Mouse (Mus musculus): ENCODE measurements around the gene Rab12. TPM values are rescaled to one million over a fixed set of nuclear protein-coding genes. Genes with fewer than 3 reads are reported as not detected.
A peak's percentile ranks its signal among the peaks of the same experiment; 100 is the strongest.
"Not testable (repeated sequence)": the region's sequence is repeated elsewhere in the genome, so short reads cannot be mapped to it uniquely, and the experiment has no call there.

Rab12 gene
- 100 to 1,000 TPM; 103 to 108 TPM for total RNA-seq (2021)

DNA sequence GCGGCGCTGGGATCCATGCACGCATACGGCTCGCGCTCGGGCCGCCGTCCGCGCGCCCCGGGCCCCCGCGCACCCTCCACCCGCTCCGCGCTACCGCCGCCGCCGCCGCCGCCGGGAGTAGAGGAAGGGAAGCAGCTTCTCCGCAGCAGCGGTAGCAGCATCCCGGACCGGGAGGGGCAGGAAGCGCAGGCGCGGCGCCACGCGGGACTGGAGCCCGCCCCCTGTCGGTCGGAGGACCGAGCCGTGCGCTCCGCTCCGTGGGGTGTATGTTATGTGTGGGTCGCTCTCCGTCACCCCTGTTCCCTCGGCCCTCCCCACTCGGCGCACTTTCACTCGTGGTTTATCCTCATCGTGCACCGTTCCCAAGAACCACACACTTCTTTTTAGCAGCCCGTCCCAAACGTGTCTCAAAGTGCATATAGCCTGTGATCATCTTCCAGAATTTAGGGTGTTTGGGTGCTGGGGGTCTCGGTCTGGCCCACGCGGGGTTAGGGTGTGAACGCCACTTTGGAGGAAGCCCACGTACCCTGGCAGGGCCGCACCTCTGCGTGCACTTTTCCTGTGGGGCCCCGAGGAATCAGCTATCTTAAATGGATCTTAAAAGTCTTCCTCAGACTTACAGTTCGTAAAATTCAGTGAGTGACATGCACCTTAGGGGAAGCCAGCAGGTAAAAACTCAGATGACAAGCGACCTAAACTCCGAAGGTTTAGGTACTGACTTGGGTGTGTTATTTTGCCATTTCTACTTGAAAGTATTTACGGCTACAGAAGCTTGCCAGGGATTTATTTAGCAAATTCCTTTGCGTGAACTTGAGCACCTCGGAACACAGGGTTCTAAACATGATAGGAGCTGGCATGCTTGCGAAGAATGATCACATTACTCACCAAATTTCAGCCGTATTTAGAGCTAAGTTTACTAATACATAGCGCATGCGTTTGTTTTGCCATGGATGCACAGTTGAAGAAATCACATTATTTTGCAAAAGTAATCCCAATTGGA is at the start of gene Rab12:
Gene Rab12, minus strand, starts transcription at position 176 of the 1,000 bp plus-strand sequence.
- peak; percentile 79 to 86 for DNase-seq

DNA sequence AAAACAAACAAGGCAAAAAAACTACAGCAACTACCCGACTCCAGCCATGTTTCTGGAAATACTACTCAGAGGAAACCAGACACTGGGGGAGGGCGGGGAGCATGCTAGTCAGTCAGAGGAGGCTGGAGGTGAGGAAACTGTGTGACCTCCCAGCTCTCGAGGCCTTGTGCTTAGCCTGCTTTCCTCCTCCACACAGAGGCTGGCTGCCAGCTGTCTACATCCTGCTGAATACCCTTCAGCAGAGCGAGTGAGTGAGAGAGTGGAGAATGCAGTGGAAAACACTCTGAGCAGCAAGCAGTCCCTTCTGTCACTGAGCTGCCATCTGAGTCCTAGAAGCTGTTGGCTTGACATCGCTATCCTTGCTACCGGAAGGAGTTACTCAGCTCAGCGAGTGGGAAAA is 44.7 kb upstream of the Rab12 start:
- DNase-seq, result peak; percentile 9 to 21

DNA sequence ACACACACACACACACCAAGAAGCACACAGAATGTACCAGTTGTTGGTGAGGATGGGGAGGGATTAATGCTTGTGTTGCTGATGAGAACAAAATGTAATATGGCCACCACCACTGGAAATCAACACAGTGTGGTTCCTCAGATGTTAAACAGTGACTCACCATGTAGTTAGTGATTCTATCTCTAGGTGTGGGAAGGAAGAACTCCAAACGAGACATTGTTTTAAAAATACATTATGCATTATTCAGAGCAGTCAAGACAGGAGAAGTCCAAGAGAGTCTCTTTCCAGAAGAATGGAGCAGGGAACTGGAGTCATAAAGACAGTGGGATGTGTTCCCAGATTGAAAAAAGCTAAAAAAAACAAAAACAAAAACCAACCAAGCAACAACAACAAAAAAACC is 44.0 kb upstream of the Rab12 start:
- DNase-seq, result no peak

DNA sequence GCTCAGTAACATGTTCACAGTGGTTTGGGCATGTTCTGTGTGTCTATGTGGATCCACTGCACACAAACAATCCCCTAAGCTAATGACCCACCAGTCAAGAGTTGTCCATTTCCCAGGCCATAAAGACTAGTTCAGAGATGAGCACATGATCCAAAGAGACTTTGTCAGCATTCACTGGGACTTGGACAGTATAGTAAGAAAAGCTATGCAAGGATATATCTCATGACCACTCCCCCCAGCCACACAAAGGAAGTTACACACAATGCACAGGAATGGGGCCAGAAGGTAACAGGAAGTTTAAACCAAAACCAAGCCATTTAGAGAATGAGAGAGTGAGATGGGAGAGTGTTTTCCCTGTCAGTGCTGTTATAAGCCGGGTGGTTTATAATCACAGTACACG is 41.9 kb upstream of the Rab12 start:
- DNase-seq, result no peak

DNA sequence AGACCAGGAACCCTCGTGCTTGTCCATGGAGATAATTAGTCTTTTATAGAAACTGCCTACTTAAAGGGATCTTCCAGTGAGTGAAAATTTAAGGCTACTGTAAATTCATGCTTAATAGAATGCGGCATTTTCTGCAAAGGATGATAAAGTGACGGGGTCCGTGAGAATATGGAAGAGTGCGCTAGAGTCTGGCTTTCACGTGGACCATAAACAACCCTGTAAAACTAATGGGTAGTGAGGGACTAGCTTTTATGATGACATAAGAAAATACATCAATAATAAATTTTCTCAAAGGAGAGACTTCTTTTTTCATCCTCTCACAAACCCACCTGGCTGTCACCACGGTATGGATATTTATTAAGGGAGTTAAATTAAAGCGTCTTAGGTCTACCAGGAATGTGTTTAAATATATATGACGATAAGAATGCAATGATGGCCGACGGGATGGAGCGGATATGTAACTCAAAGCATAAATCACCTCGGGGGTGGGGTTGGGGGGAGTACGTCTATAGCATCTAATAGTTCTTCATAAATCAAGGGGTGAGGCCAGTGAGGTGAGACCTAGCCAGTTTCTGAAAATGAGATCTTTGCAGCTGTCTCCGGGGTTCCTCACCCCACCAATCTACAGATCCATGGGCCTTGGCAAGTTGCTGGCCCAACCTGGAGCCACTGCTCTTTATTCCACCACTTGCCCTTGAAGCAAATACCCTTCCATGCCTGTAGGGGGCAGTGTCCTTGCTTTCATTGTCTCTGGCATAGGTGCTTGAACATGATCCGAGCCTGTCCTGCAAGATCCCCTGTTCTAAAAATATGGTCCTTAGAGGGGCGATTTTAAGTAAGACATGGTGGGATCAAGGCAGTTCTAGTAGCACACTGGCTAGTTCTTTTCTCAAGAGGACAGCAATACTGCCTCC is 39.1 kb upstream of the Rab12 start:
- DNase-seq, result no peak

DNA sequence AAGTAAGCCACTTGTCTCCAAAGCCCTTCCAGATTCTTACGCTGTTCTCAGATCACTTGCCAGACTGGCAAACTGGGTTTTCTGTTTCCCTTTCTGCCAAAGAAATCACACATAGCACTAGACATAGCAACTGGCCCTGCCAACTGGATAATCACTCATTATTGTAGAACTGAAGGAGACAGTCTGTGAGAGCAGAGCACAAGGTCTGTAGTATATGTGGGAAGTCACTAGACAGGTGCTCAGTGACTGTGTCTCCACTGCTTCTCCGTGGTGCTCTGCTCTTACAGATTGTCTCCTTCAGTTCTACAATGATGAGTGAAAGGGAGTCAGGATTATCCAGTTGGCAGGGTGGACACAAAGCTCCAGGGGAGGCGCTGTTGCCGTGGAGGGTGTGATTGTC is 33.2 kb upstream of the Rab12 start:
- DNase-seq, result no peak

DNA sequence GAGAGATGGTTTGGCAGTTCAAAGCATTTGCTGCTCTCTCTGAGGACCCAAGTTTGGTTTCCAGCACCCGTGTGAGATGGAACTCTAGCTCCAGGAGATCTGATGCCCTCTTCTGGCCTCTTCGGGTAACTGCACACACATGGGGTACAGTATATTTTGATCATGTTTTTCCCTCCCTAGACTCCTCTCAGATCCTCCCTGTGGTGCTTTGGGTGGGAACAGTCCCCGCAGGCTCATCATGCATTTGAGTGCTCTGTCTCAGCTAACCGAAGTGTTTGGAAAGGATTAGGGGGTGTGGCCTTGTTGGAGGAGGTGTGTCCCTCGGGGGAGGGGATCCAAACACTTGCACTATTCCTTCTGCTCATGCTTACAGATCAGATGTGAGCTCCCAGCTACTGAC is 31.0 kb upstream of the Rab12 start:
- no peak for DNase-seq

DNA sequence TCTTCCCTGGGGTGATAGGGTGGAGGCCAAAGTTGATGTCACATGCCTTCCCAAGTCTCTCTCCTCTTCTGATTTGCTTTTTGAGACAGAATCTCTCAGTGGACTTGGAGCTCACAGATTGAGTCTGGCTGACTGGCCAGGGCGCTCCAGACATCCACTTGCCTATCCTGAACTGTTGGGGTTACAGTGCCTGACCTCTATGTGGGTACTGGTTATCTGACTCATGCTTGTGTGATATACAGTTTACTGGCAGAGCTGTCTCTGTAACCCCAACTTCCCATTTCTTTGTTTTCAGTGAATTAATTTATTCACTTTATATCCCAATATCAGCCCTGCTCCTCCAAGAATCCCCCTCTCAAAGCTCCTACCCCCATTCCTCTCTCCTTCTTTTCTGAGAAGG is 12.8 kb upstream of the Rab12 start:
- no peak for DNase-seq

DNA sequence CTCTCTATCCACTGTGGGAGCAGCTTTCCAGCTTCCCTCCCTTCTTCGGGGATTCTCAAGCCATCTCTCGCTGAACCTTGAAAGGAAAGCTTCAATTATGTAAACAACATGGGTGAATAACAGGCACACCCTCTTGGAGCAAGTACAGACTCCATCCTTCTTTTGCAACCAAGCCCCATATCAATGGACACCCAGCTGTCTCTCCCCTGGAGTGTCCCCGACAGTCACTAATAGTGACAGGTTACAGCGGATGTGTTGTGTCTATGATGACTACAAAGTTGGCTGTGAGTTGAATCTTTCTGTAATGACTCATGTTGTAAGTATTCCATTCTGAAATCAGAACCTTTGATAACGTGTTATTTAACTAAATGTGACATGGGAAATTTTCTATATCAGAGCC is 3.9 kb upstream of the Rab12 start:
- DNase-seq, result no peak

DNA sequence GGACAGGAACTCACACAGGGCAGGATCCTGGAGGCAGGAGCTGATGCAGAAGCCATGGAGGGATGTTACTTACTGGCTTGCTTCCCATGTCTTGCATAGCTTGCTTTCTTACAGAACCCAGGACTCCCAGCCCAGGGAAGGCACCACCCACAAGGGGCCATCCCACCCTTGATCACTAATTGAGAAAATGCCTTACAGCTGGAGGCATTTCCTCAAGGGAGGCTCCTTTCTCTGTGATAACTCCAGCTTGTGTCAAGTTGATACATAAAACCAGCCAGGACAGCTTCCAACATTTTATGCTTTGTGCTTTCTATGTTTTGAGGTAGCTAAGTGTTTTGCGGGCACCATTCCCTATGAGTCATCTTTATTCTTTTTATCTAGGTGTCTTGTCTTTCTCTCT is 3.1 kb upstream of the Rab12 start:
- DNase-seq, result not testable (repeated sequence)

DNA sequence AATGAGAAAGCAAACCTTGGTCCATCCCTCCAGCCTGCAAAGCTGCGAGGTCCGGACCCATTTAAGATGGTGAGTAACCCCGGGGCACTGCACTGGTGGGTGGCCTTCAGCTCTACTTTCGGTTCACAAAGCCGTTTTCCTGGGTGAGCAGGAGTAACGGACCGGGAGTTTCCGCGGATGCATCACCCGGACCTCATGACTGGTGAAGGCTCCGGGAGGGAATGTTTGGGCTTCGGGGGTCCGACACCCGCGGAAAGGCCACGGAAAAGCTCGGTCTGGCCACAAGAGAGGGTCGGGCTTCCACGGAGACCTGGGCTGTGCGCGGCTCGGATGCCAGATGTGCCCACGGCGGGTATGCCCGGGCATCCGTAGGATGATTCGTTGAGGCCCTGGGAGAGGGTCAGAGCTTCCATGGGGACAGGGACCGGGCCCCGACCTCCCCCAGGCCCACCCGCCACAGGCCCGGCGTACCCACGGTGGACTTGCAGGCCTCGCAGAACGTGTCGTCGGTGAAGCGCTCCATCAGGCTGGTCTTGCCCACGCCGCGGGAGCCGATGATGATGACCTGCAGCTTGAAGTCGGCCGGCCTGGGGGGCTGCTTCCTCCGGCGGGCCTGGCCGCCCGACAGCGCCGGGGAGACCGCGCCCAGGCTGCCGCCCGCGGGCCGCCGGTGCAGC is 514 bp downstream of the Rab12 start:
- DNase-seq, result peak in 1 of 2 experiments; percentile 23

DNA sequence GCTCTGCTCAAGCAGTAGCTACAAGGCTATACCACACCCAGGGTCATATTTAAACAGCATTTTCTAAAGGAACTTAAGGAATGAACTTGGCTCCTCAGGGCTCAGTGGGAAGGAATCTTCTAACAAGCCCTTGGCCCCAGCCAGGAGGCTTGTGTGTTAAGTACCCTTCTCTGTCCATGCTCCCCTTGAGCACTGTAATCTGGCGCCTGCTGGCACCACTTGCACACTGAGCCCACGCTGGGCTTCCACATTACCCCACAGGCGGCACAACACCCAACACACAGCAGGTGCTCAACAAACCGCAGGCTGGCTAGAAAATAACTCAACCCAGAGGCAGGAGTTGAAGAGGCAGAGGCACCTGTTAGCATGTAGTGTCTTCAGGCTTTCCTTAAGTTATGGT is 2.6 kb downstream of the Rab12 start:
- DNase-seq, result no peak

DNA sequence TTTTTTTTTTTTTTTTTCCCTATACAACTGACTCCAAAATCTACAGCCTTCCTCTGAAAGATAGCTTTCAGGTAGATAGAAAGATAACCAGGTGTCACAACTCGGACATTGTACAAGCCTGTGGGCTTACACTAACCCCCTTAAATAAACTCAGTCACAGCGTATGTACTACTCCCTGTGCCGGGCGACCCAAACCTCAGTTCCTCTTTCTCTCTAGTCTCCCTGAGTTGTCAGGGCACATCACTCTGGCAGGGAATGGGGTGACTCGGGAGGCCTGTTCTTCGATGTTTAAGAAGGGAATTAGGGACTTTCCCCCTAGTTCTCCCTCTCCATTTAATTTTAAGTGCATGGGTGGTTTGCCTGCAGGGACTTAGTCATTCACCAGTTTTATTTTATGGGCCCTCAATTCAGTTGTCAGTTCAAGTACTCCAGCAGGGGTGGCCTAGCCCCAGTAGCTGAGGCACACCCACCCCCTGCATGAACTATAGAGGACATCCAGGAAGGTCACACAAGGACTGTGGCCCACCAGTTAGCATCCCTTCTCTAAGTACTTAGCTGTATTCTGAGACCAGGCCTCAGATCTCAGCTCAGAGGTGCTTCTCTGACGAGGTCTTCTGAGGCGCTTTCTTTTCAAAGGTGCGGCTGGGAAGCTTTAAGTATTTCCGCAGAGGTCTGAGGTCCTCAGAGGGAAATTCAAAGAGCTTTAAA is 5.1 kb downstream of the Rab12 start:
- no peak for DNase-seq

DNA sequence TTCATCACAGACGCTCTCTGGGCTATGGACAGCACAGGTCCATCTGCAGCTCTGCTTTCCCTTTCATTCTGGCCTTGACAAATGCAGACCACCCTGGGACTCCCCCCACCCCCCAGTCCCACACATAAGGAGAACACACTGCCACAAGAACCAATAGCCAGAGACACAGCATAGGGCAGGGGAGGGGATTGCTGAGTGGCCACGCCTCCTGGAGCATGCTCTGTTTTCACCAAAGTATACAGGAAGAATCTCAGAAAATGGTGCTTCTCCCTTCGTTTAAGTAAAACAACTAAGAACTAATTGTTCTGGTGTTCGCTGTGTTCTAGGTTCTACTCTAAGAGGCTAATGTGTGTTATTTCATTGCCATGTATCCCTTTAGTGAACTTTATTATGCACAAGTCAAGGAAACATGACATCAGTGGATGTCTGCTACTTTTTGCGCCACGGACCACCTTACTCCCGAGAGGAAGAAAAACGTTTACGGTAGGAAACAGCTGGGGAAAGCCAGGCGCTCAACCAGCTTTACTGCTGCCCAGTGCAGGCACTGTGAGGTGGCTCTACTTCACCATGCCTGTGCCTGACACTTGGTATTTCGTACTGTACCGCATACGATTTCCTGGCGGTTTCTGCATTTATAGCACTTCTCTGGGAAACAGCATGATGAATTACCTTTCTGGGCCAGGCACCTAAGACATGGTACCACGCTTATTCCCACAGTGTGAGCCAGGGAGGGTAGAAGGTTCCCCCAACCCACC is 7.2 kb downstream of the Rab12 start:
- DNase-seq, result no peak

DNA sequence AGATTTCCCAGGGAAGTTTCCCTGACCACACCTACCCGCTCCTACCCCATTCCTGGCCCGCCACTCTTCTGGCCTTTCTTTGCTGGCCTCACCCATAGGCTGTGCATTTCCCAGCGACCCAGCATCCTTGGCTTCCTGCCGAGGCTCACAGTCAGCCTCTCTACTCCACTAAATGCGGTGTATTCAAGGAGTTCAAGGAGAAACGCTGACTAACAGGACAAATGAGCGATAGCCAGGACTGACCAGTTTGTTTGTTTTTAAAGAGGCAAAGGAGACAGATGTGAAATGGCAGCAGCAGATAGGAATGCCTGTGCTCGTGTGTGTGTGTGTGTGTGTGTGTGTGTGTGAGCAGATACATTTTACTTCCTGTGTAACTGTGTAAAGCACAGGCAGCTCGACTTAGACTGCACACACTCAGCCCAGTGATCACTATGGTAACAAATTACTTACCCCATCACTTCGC is 9.3 kb downstream of the Rab12 start:
- no peak for DNase-seq

DNA sequence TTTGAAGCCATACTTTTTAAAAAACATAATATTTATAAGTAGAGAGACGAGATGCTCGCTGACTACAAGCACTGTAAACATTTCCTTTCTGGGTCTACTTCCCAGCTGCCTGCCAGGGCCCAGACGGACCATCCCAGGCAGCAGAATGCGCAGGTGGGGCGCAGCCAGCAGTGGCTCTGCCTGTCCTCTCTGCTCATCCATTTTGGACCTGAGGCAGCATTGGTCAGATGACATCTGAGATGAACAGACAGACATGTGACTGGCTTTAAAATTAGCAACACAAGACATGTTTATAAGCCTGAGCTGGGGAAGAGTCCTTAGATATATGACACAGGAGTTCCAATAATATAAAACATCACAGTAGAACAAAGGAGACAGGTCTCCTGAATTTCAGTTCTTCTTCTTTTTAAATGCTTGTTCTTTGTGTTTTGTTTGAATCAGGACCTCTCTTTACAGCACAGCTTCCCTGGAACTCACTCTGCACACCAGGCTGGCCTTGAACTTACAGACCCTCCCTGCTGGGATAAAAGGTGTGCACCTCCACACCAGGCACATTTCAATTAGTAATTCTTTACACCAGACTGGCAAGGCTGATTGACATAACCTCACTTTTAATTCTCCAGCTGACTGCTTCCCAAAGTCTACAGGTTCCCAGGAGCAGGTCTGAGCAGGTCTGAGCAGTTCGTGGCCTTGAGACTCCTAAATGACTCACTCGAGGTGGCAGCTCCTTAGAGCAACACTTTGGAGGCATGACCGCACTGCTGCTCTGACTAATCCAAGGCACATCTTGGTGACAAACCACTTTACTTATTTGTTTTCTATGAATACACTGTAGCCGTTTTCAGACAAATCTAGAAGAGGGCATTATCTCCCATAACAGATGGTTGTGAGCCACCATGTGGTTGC is 12.2 kb downstream of the Rab12 start:
- no peak for DNase-seq

DNA sequence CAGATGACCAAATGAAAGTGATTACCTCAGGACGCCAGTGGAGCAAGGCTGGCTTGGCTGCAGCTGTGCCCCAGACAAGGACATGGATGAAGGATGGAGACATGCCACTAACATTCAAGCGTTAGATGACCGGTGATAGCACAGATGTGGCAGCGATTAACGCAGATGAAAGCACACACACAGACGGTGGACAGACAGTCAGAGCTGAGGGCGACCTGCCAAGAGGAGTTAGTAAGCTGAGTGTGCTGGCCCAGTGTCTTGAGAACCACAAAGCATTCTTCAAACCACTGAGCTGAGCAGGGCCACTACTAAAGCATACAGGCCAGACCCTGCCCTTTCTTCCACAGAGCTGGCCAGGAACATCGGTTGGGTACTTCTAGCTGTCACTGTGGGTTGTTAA is 14.6 kb downstream of the Rab12 start:
- no peak for DNase-seq

DNA sequence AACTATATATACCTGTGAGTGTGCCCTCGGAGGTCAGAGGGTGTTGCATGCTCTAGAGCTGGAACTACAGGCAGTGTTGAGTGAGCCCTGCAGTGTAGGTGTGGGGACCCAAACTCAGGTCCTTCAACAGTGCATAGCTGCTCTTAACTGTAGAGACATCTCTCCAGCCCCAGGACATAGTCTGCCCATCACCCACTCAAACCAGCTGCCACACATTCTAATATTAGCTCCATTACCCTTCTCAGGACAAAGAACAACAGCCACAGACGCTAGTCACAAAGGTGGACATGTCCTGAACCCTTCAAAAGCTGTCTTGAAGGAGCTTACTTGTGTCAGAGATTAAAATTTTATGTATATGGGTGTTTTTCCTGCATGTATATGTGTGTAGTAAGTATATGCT is 15.3 kb downstream of the Rab12 start:
- DNase-seq, result no peak

DNA sequence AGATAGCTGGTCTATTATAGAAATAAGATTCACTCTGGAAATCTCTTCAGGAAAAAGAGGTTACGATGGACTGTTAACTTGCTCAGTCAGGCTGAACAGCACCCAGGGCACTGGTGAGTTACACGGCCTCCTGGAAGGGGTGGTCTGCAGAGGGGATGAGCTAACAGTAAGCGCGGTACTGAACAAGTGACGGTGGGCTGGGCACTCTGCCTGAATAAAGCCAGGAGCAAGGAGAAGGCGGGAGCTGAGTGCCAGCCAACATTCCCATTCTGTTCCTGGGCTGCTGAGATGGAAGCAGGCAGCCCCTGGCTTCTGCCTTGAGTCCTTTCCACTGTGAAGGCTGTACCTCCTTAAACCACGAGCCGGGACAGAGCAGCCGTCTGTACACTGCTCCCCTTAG is 16.1 kb downstream of the Rab12 start:
- DNase-seq, result no peak

DNA sequence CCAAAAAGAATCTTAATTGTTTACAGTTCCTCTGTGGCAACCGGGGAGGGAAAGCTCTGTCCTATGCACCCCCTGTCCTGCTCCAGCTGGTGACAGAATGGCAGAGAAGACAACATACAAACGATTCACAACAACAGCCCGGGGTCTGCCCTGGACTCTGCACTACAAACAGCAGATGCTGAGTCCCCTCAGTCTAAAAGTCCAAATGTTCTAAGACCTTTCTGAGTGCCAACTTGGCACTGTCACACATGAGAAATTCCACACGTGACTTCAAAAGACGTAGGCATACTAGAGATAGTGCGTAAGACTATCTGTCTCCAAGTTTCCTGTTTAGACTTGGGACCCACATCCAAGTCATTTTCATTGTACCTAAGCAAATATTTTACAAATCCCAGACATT is 16.7 kb downstream of the Rab12 start:
- no peak for DNase-seq

All from layer of hippocampus, postnatal 36 days (tissue).